Mouse (Mus musculus) liver, postnatal 0 days (tissue): Measurements from ENCODE around the gene Baat.

Source experiments
- CTCF ChIP-seq: sonication (generic); IDR thresholded peaks from 2 replicates; pipeline ENCODE4 v1.5.1; 2016; ENCODE audit warnings: antibody characterized with exemption, low read depth
- EP300 ChIP-seq: IDR thresholded peaks from 2 replicates; pipeline ENCODE4 v1.6.1; 2016; ENCODE audit warnings: antibody characterized with exemption, low read depth, mild to moderate bottlenecking

GRCm38 (mm10) chr4:49535675-49536294 lies 29.4 kb upstream of the Baat start:
- TF ChIP-seq EP300, result no peak
- no peak for TF ChIP-seq CTCF
